Mouse (Mus musculus): ENCODE data around the gene Stx5a. TPM values are rescaled to one million over a fixed set of nuclear protein-coding genes. Genes with fewer than 3 reads are reported as not detected.
A peak's percentile ranks its signal among the peaks of the same experiment; 100 is the strongest.
"Not testable (repeated sequence)": the region's sequence is repeated elsewhere in the genome, so short reads cannot be mapped to it uniquely, and the experiment has no call there.

Stx5a gene
- polyA plus RNA-seq, 1 experiment from 2014 or later: 122 TPM

DNA sequence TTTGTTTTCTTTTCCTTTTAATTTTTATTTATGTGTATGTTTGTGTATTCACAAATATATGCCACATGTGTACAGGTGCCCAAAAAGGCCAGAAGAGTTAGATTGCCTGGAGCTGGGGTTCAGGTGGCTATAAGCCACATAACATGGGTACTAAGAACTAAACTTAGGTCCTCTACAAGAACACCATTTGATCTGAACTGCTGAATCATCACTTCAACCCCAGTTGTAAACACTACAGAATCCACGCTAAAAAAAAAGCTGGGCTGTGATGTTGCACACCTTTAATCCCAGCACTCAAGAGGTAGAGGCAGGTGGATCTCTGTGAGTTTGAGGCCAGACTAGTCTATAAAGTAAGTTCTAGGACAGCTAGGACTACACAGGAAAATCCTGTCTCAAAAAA lies 19.8 kb upstream of the Stx5a start:
- no peak for ATAC-seq (ENCODE audit: low FRiP score, low read depth)
- no peaks in the 10 kb centered on the region for H3K9me3 ChIP-seq
- H3K4me1 ChIP-seq (replicated peaks): peaks cover 36% of the 10 kb centered on the region
- H3K27ac ChIP-seq (replicated peaks): no peak overlapping the region
- no peaks in the 10 kb centered on the region for H3K27me3 ChIP-seq
- peak overlapping the region; percentile 61 for H3K4me2 ChIP-seq
- WGBS: 71% methylated on average over 1 of the region's 1 CpGs
- H3K9ac ChIP-seq: no peak overlapping the region
- H3K36me3 ChIP-seq: peaks cover 20% of the 10 kb centered on the region
- H3K4me3 ChIP-seq: peak overlapping the region; percentile 71

DNA sequence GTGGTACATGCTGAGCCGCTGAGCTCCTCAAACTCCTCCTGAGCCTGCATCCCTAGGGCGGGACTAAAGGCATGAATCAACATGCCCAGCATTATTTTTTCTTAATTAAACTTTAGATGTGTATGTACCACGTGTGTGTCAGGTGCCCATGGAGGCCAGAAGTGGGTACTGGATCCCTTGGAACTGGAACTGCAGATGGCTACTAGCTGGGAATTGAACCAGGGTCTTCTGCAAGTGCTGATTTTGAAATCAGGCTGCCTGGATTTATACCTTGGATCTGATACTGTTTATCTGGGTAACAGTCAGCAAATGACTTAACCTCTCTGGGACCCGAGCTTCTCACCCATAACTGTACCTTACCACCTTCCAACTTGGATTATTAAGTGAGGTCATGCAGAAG lies 19.2 kb upstream of the Stx5a start:
- Histone ChIP-seq H3K27ac (replicated peaks) (peak overlapping the region; percentile 97), H3K27me3 (no peaks in the 10 kb centered on the region), H3K36me3 (peaks cover 27% of the 10 kb centered on the region), H3K9me3 (no peaks in the 10 kb centered on the region), H3K4me2 (peak overlapping the region; percentile 61), H3K9ac (peak overlapping the region; percentile 95), H3K4me1 (replicated peaks) (peaks cover 36% of the 10 kb centered on the region), H3K4me3 (peak overlapping the region; percentile 71)
- WGBS: 66% methylated on average over 4 of the region's 4 CpGs
- ATAC-seq (ENCODE audit: low FRiP score, low read depth): no peak

DNA sequence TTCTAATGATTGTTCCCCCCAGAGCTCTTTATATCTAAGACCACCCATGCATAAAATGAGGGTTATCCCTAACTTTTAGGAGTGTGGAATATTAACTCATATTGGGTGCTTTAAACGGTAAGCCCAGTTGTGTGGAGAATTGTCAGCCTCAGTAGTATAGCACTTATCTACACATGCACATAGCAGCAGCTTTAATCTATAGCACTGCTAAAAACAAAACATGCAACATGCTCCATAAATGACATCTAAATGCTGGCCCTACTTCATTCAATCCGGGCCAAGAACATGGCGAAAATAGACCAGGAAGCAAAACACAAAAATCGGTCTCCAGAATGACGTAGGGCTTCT lies 18.7 kb upstream of the Stx5a start:
- Histone ChIP-seq H3K4me2 (peak overlapping the region; percentile 61), H3K4me3 (peak overlapping the region; percentile 71), H3K36me3 (peaks cover 28% of the 10 kb centered on the region), H3K4me1 (replicated peaks) (peaks cover 36% of the 10 kb centered on the region), H3K27ac (replicated peaks) (peak overlapping the region; percentile 97), H3K27me3 (no peaks in the 10 kb centered on the region), H3K9me3 (no peaks in the 10 kb centered on the region), H3K9ac (peak overlapping the region; percentile 95)
- WGBS: under 1% methylated on average over 5 of the region's 5 CpGs
- peak; percentile 0; the same call in 1 of the 2 replicates for ATAC-seq (ENCODE audit: low FRiP score, low read depth)

DNA sequence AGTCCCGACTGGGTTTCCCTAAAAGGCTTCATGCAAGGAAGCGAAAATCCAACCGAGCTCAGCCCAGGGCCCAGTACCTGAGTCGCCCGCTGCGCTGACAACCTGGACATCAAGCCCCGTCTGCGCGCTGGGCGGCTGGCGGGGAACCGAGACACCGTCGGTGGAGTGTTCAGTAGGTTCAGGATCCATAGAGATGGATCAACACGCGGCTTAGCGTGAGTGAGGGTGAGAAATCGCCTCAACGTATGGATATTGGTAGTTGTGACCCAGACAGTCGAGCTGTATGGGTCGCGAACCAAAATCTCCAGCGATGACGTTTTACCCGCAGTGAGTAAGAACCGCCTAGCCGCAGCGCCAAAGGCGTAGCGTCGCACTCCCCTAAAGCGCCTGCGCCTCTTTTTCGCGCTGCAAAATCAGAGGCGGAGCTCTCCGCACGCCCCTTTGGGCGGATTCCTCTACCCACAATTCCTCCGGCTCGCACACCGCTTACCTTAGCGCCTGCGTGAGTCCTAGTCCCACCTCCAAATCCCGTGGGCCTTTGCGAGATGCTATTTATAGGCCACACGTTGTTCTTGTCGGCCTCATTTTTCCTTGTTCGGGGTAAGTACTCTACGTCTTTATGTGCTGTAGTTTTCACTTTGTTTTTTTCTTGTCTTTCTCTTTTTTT lies 18.2 kb upstream of the Stx5a start, which contains the start of gene Slc3a2:
TSS of gene Slc3a2 (minus strand) at position 463 of the 667 bp plus-strand sequence.
- H3K9ac ChIP-seq: peak within 1 kb of the TSS; percentile 95
- WGBS: under 1% methylated on average over 50 of the region's 50 CpGs
- H3K9me3 ChIP-seq: no peaks in the 10 kb centered on the region
- peak; percentile 98 for ATAC-seq (ENCODE audit: low FRiP score, low read depth)
- H3K27me3 ChIP-seq: no peaks in the 10 kb centered on the region
- H3K27ac ChIP-seq (replicated peaks): peak within 1 kb of the TSS; percentile 97
- H3K4me1 ChIP-seq (replicated peaks): peaks cover 36% of the 10 kb centered on the region
- H3K4me2 ChIP-seq: peak within 1 kb of the TSS; percentile 61
- peaks cover 28% of the 10 kb centered on the region for H3K36me3 ChIP-seq
- H3K4me3 ChIP-seq: peak within 1 kb of the TSS; percentile 71

DNA sequence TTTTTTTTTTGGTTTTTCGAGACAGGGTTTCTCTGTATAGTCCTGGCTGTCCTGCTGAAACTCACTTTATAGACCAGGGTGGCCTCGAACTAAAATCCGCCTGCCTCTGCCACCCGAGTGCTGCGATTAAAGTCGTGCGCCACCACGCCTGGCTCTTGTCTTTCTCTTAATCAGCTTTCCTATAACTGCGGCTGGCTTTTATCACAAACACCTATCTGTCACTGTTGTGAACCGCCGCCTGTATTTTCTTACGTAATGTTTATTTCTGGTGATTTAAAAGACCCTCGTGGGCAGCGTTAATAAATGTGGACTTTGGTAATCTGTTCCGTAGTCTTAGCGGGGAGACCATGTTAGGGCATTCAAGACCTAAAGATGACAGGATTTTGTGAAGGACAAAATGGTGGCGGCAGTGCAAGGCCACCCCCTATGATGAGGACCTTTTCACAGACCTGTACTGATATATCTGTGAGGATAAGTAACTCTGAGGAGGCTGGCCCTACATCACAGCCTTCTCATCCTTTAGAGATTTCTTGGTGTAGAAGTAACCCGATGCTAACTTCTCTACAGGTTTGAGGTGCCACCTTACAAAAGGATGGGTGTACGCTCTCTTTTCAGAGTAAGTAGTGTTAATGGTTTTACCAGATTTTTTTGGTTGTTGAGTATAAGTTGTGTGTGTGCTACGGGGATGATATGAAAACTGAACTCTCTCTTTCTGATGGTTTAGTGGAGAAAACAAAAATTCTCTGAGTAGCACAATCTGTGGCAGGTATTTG lies 17.5 kb upstream of the Stx5a start:
- no peak for ATAC-seq (ENCODE audit: low FRiP score, low read depth)
- Histone ChIP-seq H3K4me1 (replicated peaks) (peaks cover 36% of the 10 kb centered on the region), H3K9ac (peak overlapping the region; percentile 75), H3K27ac (replicated peaks) (peak overlapping the region; percentile 80), H3K9me3 (no peaks in the 10 kb centered on the region), H3K4me2 (peak overlapping the region; percentile 61), H3K4me3 (peak overlapping the region; percentile 71), H3K36me3 (peaks cover 28% of the 10 kb centered on the region), H3K27me3 (no peaks in the 10 kb centered on the region)
- WGBS: under 1% methylated on average over 20 of the region's 20 CpGs

DNA sequence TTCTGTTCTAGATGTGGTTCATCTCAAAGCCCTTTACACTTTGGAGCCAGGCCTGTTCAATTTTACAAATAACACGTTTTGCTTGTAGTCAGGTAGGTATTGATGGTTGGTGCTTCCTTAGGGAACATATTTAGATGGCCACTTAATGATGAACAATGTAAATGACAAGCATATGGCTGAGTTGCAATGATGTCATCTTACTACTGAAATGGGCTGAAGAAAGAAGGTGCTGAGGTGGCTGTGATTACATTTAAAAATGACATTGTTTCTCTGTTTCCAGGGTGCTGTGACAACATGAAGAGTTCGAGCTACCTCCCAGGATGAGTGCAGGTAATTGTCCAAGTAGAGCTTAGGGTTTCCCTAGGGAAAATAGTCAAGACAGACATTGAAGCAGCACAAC lies 16.8 kb upstream of the Stx5a start:
- Histone ChIP-seq H3K27ac (replicated peaks) (peak overlapping the region; percentile 80; the same call in 1 of the 2 replicates), H3K9me3 (no peaks in the 10 kb centered on the region), H3K9ac (peak overlapping the region; percentile 75), H3K27me3 (no peaks in the 10 kb centered on the region), H3K4me1 (replicated peaks) (peaks cover 36% of the 10 kb centered on the region), H3K4me3 (peak overlapping the region; percentile 71), H3K36me3 (peaks cover 28% of the 10 kb centered on the region), H3K4me2 (peak overlapping the region; percentile 61)
- ATAC-seq (ENCODE audit: low FRiP score, low read depth): no peak
- WGBS: 3% methylated on average over 2 of the region's 2 CpGs

DNA sequence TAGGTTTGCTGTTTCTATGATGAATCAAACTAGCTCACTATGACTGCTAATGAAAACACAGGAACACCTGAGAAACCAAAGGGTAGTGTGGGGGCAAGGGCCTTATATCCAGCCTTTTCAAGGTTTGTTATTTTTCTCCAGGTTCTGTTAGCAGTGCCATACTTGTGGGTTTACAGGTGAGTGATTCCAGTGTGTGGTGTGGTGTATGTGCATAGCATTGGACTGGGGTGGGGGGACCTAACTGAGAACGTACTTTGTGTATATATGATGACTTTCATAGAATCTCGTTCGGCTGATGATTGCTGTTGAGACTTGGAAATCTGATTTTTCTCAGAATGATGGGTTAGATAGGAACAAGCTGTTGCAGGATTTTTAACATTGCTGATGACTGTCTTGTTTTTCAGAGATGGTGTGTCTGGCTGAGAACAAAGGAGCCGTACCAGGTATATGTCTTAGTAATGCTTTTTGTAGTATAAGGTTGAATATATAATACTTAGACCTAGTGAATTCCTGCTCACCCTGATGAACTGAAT lies 16.1 kb upstream of the Stx5a start:
- H3K36me3 ChIP-seq: peaks cover 28% of the 10 kb centered on the region
- 54% methylated on average over 4 of the region's 4 CpGs for WGBS
- no peaks in the 10 kb centered on the region for H3K27me3 ChIP-seq
- H3K9me3 ChIP-seq: no peaks in the 10 kb centered on the region
- H3K9ac ChIP-seq: peak overlapping the region; percentile 75; the same call in 1 of the 2 replicates
- H3K4me2 ChIP-seq: peak overlapping the region; percentile 61
- peak overlapping the region; percentile 71 for H3K4me3 ChIP-seq
- no peak overlapping the region for H3K27ac ChIP-seq (replicated peaks)
- H3K4me1 ChIP-seq (replicated peaks): peaks cover 34% of the 10 kb centered on the region
- no peak for ATAC-seq (ENCODE audit: low FRiP score, low read depth)

DNA sequence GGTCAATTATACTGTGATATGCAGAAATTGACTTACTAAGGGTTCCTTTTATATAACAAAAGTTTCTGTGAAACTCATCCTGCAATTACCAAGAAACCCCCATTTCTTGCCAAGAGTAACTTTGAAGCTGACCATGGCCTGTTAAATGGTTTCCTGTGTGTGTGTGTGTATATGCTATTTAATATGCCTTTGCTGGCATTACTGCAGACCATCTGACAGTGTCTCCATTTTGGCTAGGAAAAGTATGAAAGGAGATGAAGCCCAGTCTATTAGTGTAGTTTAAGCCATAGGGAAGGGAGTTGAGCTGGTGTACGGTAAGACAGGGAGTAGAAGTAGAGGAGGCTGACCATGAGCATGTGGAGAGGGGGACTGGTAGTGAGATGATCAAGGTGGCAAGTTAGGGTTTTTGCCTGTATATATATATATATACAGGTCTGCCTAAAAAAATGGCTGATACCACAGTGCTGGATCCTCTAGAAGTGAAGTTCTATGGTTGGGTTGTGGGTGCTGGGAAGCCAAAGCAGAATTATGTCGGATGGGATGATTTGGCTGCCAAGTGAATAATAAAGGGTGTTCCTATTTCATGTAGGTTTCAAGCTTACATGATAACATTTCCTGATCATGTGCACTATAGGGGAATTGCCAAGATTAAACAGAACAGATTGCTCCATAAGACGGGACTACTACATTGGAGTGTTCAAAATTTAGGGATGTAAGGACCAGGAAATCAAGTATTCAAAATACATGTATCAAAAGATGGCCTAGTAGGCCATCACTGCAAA lies 14.4 kb upstream of the Stx5a start:
- H3K4me3 ChIP-seq: no peak overlapping the region
- no peak overlapping the region for H3K9ac ChIP-seq
- no peaks in the 10 kb centered on the region for H3K9me3 ChIP-seq
- peaks cover 28% of the 10 kb centered on the region for H3K36me3 ChIP-seq
- no peaks in the 10 kb centered on the region for H3K27me3 ChIP-seq
- H3K4me2 ChIP-seq: no peak overlapping the region
- 23% methylated on average over 3 of the region's 3 CpGs for WGBS
- peaks cover 21% of the 10 kb centered on the region for H3K4me1 ChIP-seq (replicated peaks)
- no peak for ATAC-seq (ENCODE audit: low FRiP score, low read depth)
- H3K27ac ChIP-seq (replicated peaks): no peak overlapping the region

DNA sequence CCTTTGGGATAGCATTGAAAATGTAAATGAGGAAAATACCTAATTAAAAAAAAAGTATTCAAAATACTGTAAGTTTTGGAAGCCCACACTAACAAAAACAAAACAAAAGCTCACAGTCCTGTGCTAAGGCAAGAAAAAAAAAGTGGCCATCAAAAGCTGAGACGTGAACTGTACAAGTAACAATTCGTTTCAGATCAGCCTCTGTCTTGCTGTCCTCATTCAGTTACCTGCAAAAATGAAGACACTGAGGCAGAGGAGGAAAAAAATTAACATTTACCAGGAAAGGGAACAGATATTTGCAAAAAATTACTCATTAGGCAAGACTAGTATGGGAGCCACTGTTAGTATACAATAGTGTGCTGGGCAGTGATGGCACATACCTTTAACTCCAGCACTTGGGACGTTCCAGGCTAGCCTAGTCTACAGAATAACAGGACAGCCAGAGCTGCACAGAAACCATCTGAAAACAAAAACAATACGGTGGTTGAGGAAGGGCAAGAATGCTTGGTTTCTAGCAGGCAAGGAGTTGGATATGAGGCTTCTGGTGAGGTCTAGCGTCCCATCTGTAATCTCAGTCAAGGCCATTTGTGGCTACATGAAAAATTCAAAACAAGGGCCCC lies 13.6 kb upstream of the Stx5a start:
- 29% methylated on average over 5 of the region's 5 CpGs for WGBS
- Histone ChIP-seq H3K4me1 (replicated peaks) (peaks cover 15% of the 10 kb centered on the region), H3K27ac (replicated peaks) (no peak overlapping the region), H3K36me3 (peaks cover 28% of the 10 kb centered on the region), H3K4me2 (no peak overlapping the region), H3K9ac (no peak overlapping the region), H3K27me3 (no peaks in the 10 kb centered on the region), H3K4me3 (no peak overlapping the region), H3K9me3 (no peaks in the 10 kb centered on the region)
- no peak for ATAC-seq (ENCODE audit: low FRiP score, low read depth)

DNA sequence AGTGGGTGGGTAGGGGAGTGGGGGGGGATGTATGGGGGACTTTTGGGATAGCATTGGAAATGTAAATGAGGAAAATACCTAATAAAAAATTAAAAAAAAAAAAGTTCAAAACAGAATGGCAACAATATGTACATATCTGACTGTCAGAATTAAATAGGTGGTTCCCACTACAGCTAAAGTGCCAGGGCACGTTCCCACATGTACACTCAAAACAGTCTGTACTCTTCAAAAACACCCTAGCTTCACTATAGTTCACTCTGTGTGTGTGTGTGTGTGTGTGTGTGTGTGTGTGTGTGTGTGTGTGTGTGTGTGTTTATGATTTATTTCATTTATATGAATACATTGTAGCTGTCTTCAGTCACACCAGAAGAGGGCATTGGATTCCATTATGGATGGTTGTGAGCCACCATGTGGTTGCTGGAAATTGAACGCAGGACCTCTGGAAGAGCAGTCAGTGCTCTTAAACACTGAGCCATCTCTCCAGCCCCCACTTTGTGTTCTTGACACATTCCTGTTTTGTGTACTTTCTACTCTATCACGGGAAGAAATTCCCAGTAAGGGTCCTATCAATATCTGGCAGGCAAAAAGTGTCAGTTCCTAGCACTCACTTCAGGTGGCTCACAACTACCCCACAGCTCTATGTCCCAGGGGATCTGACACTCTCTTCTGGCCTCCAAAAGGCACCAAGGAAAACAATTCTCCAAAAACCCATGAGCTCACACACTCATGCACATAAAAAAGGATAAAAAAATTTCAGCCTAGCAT lies 12.7 kb upstream of the Stx5a start:
- H3K9me3 ChIP-seq; H3K9ac ChIP-seq; H3K27me3 ChIP-seq; H3K4me3 ChIP-seq; H3K27ac ChIP-seq (replicated peaks); ATAC-seq (ENCODE audit: low FRiP score, low read depth); H3K4me2 ChIP-seq: not testable (repeated sequence)
- peaks cover 28% of the 10 kb centered on the region for H3K36me3 ChIP-seq
- H3K4me1 ChIP-seq (replicated peaks): peaks cover 15% of the 10 kb centered on the region
- WGBS: 41% methylated on average over 3 of the region's 3 CpGs

DNA sequence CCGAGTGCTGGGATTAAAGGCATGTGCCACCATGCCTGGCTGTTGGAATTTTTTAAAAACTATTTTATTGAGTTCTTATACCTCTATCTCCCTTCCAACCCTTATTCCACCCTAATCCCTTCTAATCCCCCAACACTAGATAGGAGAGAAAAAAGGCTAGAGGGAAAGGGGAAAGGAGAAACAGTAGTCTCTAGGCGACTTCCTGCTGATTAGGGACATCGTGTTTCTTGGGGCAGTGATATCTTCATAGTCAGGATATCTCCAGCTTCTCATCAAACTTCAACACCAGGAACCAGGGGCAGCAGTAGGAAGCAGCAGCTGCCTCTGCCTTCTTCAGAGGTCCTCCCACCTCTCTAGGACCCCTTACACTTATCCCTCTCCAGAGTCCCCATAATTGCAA lies 6.9 kb upstream of the Stx5a start:
- no peaks in the 10 kb centered on the region for H3K27me3 ChIP-seq
- H3K9me3 ChIP-seq: no peaks in the 10 kb centered on the region
- no peak overlapping the region for H3K4me2 ChIP-seq
- no peak overlapping the region for H3K27ac ChIP-seq (replicated peaks)
- H3K4me3 ChIP-seq: no peak overlapping the region
- H3K9ac ChIP-seq: no peak overlapping the region
- H3K36me3 ChIP-seq: peaks cover 12% of the 10 kb centered on the region
- WGBS: 80% methylated on average over 3 of the region's 3 CpGs
- H3K4me1 ChIP-seq (replicated peaks): peaks cover 17% of the 10 kb centered on the region
- ATAC-seq (ENCODE audit: low FRiP score, low read depth): no peak
